Mouse (Mus musculus): ENCODE data around the gene Tmcc3.
A peak's percentile ranks its signal among the peaks of the same experiment; 100 is the strongest.

The Tmcc3 gene

DNA sequence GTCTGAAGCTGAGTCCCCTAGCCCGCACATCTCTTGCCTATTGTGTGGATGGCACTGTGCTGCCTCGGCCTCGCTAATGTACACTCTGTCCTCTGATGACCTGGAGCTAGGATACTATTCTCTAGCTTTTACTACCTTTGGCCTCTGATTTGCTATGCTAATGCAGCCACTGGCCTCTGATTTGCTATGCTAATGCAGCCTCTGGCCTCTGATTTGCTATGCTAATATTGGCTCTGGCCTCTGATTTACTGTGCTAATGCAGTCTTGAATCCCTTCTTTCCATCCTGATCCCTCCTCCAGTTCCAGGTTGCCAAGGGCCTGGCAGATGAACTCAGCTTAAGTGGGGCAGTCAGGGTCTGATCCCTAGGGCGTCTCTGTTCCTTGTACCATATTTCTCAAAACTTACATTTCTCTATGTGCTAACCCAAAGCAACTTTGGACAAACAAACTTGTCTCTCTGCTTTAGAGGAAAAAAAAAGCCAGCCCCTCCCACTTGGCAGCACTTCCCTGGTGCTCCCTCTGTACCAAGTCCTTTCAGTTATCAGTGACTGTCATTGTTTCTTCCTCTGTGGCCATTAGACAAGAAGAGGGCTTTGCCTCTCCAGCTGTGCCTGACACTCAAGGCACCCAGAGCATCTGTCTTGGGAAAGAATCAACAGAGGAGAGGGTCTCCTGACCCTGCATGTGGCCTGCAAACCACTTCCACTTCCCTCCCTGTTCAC is 237.9 kb downstream of the Tmcc3 start:
- no peak for DNase-seq (ENCODE audit: low read depth, low spot score)

DNA sequence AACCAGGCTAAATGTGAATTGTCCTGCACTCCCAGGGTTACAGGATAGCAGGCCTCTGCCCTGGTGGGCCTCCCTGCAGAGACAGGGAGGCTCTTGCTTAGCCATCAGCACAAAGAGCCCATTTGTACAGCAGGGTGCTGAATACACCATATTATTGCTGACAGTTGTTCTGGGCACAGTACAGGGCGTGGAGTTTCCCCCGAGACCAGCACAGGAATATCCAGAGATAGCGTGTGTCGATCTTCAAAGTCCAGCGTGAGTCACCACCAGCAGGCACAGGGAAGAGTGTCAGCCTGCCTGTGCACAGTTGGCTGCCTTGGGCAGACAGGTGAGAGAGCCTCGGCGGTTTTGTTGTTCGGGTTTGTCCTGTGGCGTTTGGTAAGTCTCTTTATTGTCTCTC is 238.9 kb downstream of the Tmcc3 start:
- DNase-seq (ENCODE audit: low read depth, low spot score): no peak

DNA sequence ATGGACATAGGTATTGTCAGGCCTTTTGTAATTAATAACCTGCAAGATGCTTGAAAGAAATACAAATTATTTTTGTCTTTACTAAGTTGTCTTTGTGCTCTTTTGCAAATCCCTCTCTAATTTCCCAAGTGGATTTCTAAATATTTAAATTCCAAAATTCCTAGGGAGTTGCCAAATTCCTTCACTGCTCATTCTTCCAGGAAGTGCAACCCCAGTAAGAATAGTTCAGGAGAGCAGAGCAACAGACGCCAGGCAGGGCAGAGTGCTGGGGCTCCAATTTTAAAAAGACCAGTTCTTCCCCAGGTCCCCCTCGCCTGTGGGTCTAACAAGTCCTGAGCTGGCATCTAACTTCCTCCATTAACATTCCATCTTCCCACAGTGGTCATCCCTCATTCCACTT is 239.3 kb downstream of the Tmcc3 start:
- no peak for DNase-seq (ENCODE audit: low read depth, low spot score)

DNA sequence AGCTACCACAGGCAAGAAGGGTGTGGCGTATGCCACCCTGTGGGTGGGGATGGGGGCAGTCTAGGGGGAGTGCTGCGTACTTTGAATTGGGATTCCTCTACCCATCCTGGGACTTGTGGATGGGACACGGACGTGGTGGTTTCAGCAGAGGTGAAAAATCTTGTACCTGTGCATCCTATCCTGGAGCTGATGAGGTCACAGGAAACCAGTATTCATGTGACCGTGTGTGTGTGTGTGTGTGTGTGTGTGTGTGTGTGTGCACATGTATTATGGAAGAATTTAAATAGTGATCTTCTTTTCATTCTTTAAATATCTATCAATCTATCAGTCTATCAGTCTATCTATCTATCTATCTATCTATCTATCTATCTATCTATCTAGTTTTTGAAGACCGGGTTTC is 239.8 kb downstream of the Tmcc3 start:
- peak; percentile 51 for DNase-seq (ENCODE audit: low read depth, low spot score)

DNA sequence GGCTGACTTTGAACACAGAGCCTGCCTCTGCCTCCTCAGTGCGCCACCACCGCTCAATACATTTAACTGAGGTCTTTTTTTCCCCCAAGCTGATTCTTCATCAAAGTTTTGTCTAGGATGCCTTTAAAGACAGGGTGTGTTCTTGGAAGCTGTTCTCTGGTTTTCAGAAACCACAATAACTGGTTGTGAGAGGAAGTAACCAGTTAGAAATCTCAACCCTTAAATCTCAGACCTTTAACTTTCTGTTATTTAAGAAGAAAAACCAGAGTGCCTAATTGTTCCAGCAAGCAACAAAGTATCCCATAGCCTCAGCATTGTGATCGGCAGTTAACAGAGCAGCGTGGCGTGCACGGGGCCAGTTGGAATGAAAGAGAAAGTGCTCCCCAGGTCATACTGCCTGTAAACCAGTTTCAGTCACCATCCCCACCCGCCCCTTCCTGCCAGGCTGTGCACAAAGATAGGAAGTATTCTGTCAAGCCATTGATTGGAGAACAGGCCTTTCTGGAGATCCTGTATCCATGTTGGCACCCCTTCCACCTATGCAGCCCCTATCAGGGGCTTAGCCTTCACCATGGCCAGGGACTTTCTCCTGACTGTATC is 240.3 kb downstream of the Tmcc3 start:
- peak; percentile 59 for DNase-seq (ENCODE audit: low read depth, low spot score)

DNA sequence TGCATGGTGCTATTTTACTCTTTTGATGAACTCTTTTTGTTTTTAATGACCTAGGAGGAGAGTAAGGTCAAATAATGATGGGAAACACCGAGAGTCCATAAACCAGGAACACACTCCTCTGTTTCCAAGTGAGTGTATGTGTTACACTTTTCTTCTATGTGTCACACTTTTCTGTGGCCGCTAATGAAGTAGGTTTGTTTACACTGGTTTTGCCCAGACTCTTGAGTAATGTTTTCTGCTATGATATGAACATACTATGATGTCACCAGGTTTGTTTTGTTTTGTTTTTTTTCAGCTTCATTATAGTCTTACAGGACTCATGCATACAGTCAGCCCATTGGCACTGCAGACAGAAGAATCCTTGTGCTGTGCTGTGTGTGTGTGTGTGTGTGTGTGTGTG is 243.6 kb downstream of the Tmcc3 start:
- DNase-seq (ENCODE audit: low read depth, low spot score): no peak

DNA sequence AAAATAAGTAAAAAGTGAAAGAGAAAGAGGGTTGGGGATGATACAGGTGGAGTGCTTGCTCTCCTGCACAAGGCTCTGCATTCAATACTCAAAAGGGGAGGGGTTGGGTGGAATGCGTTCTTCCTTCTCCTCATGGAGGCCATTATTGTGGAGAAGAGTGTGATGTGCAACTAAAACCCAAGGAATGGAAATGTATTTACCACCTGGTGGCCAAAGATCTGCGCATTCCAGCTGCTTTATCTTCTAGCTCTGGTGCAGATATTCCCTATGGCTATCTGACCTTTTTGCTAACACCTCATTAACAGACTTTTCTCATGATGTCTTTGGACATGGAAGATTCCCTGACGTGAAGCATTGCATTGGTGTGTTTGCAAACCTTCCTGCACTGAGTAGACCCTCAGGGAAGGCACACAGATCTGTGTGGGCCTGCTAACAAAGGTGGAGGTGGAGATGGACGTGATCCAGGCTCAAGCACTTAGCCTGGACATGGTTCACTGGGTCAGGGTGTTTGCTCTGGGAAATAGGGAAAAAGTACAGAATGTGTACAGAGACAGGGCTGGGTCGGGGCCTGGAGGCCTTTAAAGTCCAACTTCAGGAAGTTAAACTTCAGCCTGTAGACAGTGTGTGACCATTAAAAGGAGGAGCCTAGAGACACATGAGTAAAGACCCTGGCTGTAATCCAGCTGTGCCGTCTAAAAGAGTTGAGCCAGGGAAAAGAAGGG is 245.8 kb downstream of the Tmcc3 start:
- no peak for DNase-seq (ENCODE audit: low read depth, low spot score)

DNA sequence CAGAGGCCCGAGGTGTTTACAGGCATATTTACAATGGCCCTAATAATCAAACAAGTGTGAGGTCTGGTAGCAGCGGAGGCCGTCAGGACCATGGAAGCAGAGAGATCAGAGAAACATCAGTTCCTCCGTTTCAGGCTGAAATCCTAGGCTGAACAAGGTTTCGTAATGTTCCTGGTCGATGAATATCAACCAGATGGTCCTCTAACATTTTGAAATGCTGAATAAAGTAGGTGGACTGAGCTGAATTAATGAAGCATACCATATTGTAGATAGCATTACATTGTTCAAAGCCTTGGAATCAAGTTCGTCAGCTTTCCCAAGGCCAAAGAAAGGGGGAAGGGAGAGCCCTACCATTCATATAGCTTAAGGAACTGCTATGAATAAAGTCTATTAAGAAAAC is 247.1 kb downstream of the Tmcc3 start:
- DNase-seq (ENCODE audit: low read depth, low spot score): no peak

DNA sequence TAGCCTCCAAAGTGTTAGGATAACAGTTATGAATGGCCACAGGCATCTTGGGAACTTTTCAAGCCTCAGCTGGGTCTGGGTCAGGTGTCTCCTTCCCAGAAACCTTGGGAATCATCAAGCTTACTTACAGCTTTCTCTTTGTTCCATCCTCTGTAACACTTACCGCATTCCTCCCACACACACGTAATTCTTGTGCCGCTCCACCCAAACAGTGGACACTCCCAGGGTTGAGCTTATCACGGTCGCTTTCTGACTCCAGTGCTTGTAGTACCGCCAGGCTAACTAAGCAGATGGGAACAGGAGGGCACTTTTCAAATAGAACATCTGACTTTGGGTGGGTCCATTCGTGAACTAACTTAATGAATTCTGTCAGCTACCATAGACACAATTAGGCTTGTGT is 249.6 kb downstream of the Tmcc3 start:
- DNase-seq (ENCODE audit: low read depth, low spot score): no peak

DNA sequence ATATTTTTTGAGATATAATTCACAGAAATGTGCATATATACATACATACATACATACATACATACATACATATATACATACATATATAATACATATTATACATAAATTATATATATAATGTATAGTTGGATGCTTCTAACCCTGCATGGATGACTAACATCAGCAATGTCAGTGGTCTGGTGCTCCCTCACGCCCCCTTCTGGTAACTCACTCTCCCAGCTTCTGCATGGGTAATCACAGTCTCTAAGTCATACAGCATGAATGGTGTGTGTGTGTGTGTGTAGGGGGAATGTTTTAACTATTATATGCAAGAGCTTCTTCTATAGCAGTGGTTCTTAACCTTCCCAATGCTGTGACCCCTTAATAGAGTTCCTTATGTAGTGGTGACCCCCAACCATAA is 250.4 kb downstream of the Tmcc3 start:
- peak; percentile 44 for DNase-seq (ENCODE audit: low read depth, low spot score)

DNA sequence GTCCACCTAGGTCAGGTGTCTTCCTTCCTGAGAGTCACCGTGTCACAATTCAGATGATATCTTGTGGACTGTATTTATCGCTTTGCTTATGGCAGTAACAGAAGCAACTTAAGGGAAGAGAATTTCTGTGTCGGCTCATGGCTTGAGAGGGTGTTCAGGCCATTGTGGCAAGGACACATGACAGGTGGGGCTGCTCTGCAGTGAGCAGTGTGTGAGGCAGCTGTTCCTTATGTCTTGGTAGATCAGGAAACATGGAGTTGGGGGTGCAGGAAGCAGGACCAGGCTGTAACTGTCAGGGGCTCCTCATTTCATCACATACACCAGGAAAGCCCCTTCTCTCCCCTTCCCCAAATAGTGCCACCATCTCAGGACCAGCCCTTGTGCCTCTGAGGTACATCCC is 251.2 kb downstream of the Tmcc3 start:
- DNase-seq (ENCODE audit: low read depth, low spot score): no peak

DNA sequence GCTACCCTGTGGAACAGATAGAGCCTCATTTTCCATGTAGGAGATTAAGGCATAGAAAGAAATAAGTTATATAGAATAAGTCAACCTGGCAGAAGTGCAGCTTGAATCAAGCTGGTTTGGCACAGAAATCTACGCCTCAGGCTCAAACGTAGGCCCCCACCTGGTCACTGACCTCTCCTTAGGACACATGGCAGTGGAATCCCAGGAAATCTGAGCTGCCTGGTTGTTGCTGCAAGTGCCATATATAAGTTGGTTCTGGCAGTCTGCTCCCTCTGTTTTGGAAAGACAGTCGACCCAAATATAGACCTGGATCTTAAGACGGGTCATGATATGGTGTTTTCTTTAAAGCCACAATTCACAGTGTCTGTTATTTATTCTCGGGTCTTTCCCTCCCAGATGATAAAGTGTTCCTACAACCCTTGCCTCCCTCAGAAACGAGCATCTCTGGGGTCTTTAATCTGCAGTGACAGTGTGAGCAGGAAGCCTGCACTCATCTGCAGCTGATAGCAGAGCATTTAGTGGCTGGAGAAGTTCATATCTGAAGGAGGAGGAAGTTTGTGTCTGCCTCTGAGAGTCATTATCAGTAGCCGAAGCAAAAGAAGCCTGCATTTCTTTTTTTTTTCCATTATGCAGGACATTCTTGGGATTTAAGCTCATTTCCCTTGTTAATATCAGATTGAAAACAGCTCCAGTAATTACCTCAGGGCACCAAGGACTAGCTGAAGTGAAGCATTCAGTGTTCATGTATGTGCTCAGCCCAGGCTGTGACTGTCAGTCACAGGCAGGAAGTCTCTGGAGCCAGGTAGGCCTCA is 253.9 kb downstream of the Tmcc3 start:
- DNase-seq (ENCODE audit: low read depth, low spot score): no peak

DNA sequence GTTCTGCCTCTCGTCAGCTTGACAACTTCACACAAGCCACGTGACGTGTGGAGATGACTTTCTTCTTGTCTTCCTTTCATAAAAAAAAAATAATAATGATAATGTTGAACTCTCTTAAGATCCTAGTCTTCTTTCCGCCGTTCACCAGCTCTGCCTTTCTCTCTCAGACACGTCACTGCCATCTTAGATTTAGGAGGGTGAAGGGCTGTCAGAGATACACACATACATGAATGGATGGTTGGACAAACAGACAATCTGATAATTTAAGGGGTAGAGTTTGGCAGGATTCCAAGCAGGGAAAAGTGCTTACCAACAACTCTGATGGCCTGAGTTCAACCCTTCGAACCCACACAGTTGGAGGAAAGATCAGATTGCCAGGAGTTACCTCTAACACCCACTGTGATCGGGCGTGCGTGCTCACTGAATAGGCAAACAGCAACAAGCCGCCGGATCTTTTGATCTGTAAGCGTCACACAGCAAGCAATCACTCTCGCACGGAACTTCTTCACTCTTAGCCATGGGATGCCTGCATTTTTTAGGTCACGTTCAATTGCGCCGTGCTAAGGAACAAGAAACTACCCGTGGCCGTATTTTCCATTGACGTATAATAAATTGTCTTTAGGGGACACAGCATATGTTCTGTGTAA is 254.6 kb downstream of the Tmcc3 start:
- no peak for DNase-seq (ENCODE audit: low read depth, low spot score)

DNA sequence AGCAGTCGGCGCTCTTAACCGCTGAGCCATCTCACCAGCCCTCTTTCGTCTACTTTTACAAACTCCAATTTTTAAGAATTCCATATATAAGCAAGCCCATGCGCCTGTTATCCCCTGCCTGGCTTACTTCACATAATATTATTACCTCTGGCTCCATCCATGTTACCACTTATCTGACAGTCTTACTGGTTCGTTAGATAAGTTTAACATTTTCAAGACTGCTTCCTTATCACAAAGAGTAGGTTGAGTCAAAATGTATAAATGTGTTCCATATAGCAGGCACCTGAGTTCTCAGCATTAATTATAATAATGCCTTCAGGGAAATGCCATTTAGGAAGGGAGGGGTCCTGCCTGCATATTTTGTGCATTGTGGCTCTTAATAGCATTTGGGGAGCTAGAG is 255.5 kb downstream of the Tmcc3 start:
- no peak for DNase-seq (ENCODE audit: low read depth, low spot score)

DNA sequence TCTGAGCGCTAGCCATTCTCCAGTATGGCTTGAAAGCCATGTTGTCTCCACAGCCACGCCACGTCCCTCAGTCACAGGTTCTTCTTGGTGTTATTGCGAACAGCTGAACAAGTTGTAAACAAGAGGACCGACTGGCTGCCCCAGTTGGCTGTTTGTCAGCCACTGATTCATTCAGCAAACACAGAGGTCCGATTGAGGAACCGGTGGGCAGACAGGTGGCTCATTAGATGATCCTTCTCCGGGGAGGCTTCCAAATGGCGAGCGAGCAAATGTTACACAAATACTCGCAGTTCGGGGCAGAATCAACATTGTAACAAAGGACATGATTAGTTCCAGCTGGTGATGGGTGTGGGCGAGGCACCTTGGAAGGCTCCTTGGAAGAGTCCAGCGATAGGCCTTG is 256.2 kb downstream of the Tmcc3 start:
- DNase-seq (ENCODE audit: low read depth, low spot score): no peak

DNA sequence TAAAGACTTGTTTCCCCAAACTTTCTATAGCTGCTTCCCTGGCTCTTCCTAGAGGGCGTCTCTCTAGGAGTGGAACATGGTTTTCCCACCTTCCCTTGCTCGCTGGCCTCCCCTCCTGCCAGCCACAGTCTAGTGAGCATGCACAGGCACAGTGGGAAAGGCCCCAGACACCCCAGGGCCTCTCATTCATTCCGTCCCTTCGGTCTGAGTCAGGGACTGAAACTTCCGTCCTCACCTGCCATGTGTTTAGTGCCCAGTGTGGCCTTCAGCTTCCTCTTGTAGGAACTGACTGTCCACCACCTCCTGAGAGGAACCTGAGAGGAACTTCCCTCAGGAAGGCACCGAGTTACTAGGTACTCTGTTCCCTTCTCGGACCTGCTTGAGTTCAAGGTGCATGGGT is 257.1 kb downstream of the Tmcc3 start:
- no peak for DNase-seq (ENCODE audit: low read depth, low spot score)

DNA sequence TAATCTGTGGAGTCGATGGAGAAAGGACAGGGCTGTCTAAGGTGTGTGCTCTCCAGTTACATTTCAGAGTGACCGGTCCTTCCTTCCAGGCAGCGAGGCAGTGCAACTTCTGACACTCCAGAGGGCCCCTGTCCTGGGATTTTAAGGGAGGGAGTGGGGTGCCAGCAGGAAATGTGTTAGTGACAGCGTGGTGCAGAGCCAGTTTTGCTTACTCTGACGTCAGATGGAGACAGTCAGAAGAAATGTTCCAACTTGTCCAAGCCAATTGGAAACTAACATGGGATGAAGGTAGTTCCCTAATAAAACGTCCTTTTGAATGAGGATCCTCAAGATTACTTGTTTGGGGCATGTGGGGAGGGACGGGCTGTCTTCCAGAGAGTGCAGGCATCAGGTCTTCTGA is 258.0 kb downstream of the Tmcc3 start:
- DNase-seq (ENCODE audit: low read depth, low spot score): no peak

DNA sequence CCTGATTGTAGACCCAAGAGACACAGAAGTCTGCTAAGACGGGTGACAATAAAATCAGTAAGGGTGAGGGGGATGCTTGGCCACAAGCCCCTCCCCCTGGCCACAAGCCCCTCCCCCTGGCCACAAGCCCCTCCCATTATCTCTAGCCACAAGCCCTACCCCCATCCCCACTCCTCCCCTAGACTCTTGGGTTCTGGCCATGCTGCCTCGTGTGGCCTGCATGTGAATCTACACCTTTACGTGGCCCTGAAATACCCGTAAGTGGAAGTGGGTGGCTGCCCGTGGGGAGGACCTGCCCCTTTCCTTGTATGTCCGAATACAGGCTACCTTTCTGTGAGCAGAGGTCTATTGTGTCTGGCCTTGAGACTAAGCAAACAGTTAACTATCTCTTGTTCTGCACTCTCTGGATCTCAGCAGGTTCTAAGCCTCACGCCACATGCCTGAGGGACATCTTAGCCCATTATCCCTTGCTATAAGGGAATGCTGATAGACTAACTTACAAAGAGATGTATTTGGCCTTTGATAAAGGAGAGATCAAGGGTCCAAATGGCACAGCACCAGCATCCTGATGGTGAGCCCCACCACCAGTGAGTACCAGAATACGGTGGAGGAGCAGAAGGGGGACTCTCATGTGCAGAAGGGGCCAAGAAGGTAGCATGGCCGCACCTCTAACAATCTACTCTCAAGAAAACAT is 260.3 kb downstream of the Tmcc3 start:
- DNase-seq (ENCODE audit: low read depth, low spot score): peak; percentile 22

DNA sequence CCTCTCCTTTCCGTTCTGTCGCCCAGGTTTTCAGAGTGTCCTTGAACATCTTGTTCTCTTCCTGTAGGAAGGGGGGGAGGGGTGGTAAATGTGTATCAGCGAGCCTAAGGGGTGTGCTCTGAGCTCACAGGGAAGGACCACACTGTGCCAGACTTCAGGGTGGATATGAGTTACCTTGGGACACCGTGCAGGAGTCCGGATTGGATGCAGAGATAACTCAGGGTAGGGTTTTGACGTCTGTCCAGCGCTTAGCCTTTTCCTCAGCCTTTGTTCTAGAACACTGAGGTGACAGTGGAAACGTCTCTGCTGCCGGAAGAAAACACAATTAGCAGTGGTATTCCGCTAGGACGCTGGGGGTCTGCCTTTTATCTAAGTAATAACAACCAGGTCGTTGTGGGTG is 261.0 kb downstream of the Tmcc3 start:
- no peak for DNase-seq (ENCODE audit: low read depth, low spot score)

DNA sequence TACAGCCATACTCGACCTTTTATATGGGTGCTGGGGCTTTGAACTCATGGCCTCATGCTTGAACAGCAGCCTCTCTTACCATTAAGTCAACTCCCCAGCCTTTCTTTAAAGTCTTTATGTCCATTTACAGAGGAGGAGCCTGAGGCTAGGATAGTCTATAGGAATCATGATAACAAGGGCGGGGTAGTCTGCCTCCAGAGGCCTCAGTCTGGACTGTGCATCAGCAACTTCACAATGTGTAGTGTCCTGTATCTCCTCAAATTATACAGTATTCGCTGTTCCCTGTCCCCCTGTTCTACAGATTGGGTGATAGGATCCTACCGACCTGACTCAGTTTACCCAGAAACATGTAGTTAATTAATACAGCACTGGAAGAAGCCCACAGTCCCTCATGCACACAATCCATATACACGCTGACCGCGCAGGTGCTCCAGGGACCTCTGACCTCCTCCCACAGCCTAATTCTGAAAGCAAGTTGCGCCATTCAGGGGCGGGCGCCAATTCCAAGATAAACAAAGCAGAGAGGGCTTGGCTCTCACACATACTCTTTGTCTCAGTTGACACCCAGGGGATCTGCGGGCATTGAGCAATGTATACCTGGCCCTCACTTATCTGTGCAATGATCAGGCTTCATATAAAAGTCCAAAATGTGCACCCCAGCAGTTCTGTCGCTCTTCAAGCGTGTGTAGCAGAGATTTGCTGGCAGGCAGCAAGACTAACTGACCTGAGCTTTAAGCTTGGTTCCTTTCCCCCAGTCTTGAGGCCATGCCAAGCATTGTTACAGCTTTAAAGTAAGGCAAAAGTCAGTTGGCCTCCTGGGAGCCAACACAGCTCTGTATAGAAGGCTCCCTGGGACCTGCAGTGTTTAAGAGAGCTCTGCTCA is 262.9 kb downstream of the Tmcc3 start:
- DNase-seq (ENCODE audit: low read depth, low spot score): no peak

Data from CD4-positive helper T cell, adult 2 months (primary cell).